Mouse (Mus musculus): ENCODE measurements around the gene Eif3d. TPM values are rescaled to one million over a fixed set of nuclear protein-coding genes. Genes with fewer than 3 reads are reported as not detected.

The Eif3d gene
- polyA plus RNA-seq, 1 experiment: 103 TPM

DNA sequence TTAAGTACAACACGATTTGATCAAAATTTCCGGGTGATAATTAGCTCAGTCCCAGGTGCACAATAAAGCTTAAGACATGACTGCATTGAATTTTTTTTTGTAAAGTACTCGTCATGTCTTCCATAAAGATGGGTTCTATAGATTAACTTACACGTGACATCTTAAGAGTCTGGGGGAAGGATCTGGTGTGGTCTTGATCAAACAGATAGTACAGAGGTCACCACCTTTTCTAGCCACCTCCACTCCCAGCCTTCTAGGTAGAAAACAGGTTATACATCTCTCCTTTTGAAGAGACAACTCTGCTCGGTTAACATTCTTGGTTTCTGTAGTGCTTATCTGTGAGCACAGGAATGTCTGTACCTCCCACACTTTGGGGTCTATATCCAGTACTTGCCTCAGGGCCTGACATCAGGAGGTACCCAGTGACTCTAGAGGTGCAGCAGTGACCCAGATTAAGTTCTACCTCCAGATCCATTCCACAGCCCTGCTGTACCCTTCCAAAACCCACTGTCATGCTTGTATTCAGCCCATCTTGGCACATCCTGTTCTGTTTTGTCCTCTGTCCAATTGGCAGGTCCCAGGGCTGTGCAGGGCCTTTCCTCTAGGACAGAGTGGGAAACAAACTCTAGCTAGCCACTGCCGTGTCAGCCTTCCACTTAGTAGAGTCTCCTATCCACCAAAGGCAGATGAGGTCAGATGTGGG, 39.5 kb downstream of the Eif3d start:
- Histone ChIP-seq H3K36me3 (ENCODE audit: control insufficient read depth, insufficient read depth, low read length) (peaks cover 2% of the 10 kb centered on the region; the same call in 1 of the 2 replicates), H3K4me1 (ENCODE audit: control insufficient read depth, insufficient read depth, insufficient read length) (peaks cover 8% of the 10 kb centered on the region; the same call in 1 of the 2 replicates), H3K27ac (ENCODE audit: insufficient read depth, low read length) (peak overlapping the region; percentile 55), H3K4me3 (ENCODE audit: extremely low read depth, insufficient read depth, insufficient read length) (no peak overlapping the region), H3K27me3 (ENCODE audit: control insufficient read depth, insufficient read depth, low read length) (no peaks in the 10 kb centered on the region)
- DNase-seq (ENCODE audit: low read depth in 1 of 2, low spot score in 2 of 2): no peak
- TF ChIP-seq CTCF (IDR thresholded peaks at IDR 0.05; ENCODE audit: extremely low read depth, insufficient read depth, insufficient read length, insufficient replicate concordance) (no peak), POLR2A (IDR thresholded peaks at IDR 0.05; ENCODE audit: low read depth, low read length) (no peak)
- WGBS: 72% methylated on average over 6 of the region's 6 CpGs

DNA sequence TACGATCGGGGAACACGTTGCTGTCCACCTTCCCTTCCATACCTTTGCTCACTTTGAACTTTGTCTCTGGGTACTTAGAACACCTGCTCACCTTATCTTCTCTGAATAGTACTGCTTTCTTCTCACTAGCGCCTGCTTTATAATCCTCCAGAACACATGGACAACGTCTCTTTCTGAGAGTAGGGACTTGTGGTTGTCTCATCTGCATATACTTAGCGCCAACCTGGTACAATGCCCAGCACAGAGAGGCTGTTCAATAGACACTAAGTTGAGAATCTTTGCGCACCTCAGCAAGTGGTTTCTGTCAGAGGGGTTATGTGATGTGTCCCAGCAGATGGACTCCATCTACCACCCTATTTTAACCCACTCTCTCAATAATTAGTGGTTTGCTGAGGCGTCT, 40.8 kb downstream of the Eif3d start:
- DNase-seq (ENCODE audit: low read depth in 1 of 2, low spot score in 2 of 2): no peak
- WGBS: 39% methylated on average over 8 of the region's 8 CpGs

DNA sequence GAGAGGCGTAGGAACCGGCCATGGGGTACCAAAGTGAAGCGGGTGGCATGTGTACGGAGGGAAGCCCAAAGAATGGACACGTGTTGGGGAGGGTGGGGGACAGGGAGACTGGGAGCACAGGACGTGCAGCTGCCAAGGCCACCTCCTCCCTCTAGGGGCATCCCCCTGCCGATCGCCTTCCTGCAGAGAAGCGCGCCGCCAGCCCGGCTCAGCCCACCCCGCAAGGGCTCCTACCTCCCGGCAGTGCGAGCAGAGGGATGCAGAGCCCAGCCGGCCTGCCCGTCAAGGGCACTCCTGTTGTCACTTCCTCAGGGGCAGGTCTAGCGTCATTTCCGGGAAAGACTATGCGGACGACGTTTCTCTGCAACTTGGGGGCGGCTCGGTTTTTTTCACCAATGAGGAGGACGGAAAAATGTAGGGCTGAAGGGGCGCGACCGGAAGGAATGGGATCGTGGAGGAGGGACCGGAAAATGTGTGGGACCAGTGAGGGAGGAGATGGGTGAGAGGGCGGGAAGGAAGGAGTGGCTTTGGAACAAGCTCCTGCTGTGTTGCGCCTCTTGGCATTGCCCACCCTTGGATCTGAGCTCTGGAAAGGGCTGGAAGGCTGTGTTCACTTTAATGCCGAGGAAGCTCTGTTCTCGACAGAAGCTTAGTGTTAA, 41.8 kb downstream of the Eif3d start, which contains the start of gene Txn2:
Gene Txn2 (minus strand): TSS at position 334 of the 659 bp plus-strand sequence.
- H3K27ac ChIP-seq (ENCODE audit: insufficient read depth, low read length): peak within 1 kb of the TSS; percentile 83
- no peak for TF ChIP-seq CTCF (IDR thresholded peaks at IDR 0.05; ENCODE audit: extremely low read depth, insufficient read depth, insufficient read length, insufficient replicate concordance)
- TF ChIP-seq POLR2A (IDR thresholded peaks at IDR 0.05; ENCODE audit: low read depth, low read length): peak; percentile 78
- no peaks in the 10 kb centered on the region for H3K27me3 ChIP-seq (ENCODE audit: control insufficient read depth, insufficient read depth, low read length)
- under 1% methylated on average over 34 of the region's 34 CpGs for WGBS
- peak within 1 kb of the TSS; percentile 82 for H3K4me3 ChIP-seq (ENCODE audit: extremely low read depth, insufficient read depth, insufficient read length)
- peaks cover 5% of the 10 kb centered on the region; the same call in 1 of the 2 replicates for H3K4me1 ChIP-seq (ENCODE audit: control insufficient read depth, insufficient read depth, insufficient read length)
- H3K36me3 ChIP-seq (ENCODE audit: control insufficient read depth, insufficient read depth, low read length): peaks cover 8% of the 10 kb centered on the region
- DNase-seq (ENCODE audit: low read depth in 1 of 2, low spot score in 2 of 2): peak; percentile 92 to 95

More for the DNA sequence above, 40.8 kb downstream of the Eif3d start:
- TF ChIP-seq POLR2A (IDR thresholded peaks at IDR 0.05; ENCODE audit: low read depth, low read length) (no peak), CTCF (IDR thresholded peaks at IDR 0.05; ENCODE audit: extremely low read depth, insufficient read depth, insufficient read length, insufficient replicate concordance) (no peak)
- no peaks in the 10 kb centered on the region for H3K27me3 ChIP-seq (ENCODE audit: control insufficient read depth, insufficient read depth, low read length)
- H3K36me3 ChIP-seq (ENCODE audit: control insufficient read depth, insufficient read depth, low read length): peaks cover 2% of the 10 kb centered on the region; the same call in 1 of the 2 replicates
- H3K4me3 ChIP-seq (ENCODE audit: extremely low read depth, insufficient read depth, insufficient read length): no peak overlapping the region
- H3K4me1 ChIP-seq (ENCODE audit: control insufficient read depth, insufficient read depth, insufficient read length): peaks cover 8% of the 10 kb centered on the region; the same call in 1 of the 2 replicates
- no peak overlapping the region for H3K27ac ChIP-seq (ENCODE audit: insufficient read depth, low read length)

DNA sequence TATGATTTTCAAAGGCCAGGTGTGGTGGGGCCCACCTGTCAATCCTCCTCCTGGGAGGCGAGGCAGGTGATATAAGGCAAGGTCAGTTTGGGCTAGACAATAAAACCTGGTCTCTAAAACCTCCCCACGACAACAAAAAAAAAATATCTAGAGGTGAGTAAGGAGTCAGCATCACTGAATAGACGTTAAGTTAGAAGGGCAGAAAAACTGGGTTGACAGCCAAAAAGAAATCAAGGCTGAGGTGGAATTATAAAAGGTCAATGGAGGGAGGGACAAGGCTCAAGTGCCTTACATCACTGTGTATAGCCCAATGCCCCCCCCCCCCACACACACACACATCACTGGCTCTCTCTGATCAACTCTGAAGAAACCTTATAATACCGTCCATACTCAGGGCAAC, 42.5 kb downstream of the Eif3d start:
- no peaks in the 10 kb centered on the region for H3K27me3 ChIP-seq (ENCODE audit: control insufficient read depth, insufficient read depth, low read length)
- peaks cover 5% of the 10 kb centered on the region; the same call in 1 of the 2 replicates for H3K4me1 ChIP-seq (ENCODE audit: control insufficient read depth, insufficient read depth, insufficient read length)
- WGBS: 28% methylated on average over 4 of the region's 4 CpGs
- H3K27ac ChIP-seq (ENCODE audit: insufficient read depth, low read length): no peak overlapping the region
- peak overlapping the region; percentile 82 for H3K4me3 ChIP-seq (ENCODE audit: extremely low read depth, insufficient read depth, insufficient read length)
- no peak for DNase-seq (ENCODE audit: low read depth in 1 of 2, low spot score in 2 of 2)
- TF ChIP-seq POLR2A (IDR thresholded peaks at IDR 0.05; ENCODE audit: low read depth, low read length) (no peak), CTCF (IDR thresholded peaks at IDR 0.05; ENCODE audit: extremely low read depth, insufficient read depth, insufficient read length, insufficient replicate concordance) (no peak)
- peaks cover 12% of the 10 kb centered on the region for H3K36me3 ChIP-seq (ENCODE audit: control insufficient read depth, insufficient read depth, low read length)

GRCm38 (mm10) chr15:77926921-77927320, 43.7 kb downstream of the Eif3d start:
- no peak for DNase-seq (ENCODE audit: low read depth in 1 of 2, low spot score in 2 of 2)
- Histone ChIP-seq H3K27ac (ENCODE audit: insufficient read depth, low read length) (no peak overlapping the region), H3K36me3 (ENCODE audit: control insufficient read depth, insufficient read depth, low read length) (peaks cover 22% of the 10 kb centered on the region), H3K4me3 (ENCODE audit: extremely low read depth, insufficient read depth, insufficient read length) (no peak overlapping the region), H3K27me3 (ENCODE audit: control insufficient read depth, insufficient read depth, low read length) (no peaks in the 10 kb centered on the region), H3K4me1 (ENCODE audit: control insufficient read depth, insufficient read depth, insufficient read length) (peaks cover 5% of the 10 kb centered on the region; the same call in 1 of the 2 replicates)
- 93% methylated on average over 5 of the region's 5 CpGs for WGBS
- TF ChIP-seq CTCF (IDR thresholded peaks at IDR 0.05; ENCODE audit: extremely low read depth, insufficient read depth, insufficient read length, insufficient replicate concordance) (no peak), POLR2A (IDR thresholded peaks at IDR 0.05; ENCODE audit: low read depth, low read length) (no peak)

DNA sequence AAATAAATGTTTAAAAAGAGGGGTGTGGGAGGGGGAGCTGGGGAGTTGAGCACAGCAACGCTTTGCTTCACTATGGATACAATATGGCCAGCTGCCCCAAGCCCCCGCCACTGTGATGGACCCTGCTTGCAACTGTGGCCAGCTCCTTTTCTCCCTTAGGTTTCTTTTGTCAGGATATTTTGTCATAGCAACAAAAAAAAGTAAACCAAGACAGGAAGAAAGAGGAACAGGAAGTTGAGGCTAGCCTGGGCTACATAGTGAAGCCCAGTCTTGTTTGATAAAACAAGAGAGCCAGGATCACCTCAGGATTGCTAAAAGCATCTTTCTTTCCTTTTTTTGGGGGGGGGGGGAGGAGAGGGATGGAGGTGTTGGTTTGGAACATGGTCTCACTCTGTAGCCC, 45.4 kb downstream of the Eif3d start:
- WGBS: 95% methylated on average over 2 of the region's 2 CpGs

More for the DNA sequence above, 45.4 kb downstream of the Eif3d start:
- Histone ChIP-seq H3K27ac (ENCODE audit: insufficient read depth, low read length) (no peak overlapping the region), H3K36me3 (ENCODE audit: control insufficient read depth, insufficient read depth, low read length) (peaks cover 29% of the 10 kb centered on the region), H3K27me3 (ENCODE audit: control insufficient read depth, insufficient read depth, low read length) (no peaks in the 10 kb centered on the region), H3K4me1 (ENCODE audit: control insufficient read depth, insufficient read depth, insufficient read length) (no peaks in the 10 kb centered on the region; the same call in 1 of the 2 replicates), H3K4me3 (ENCODE audit: extremely low read depth, insufficient read depth, insufficient read length) (no peak overlapping the region)
- DNase-seq (ENCODE audit: low read depth in 1 of 2, low spot score in 2 of 2): no peak
- TF ChIP-seq POLR2A (IDR thresholded peaks at IDR 0.05; ENCODE audit: low read depth, low read length) (no peak), CTCF (IDR thresholded peaks at IDR 0.05; ENCODE audit: extremely low read depth, insufficient read depth, insufficient read length, insufficient replicate concordance) (no peak)
